Mouse (Mus musculus) layer of hippocampus, postnatal 25 days (tissue): ENCODE measurements around the gene Krt33a. TPM values are rescaled to one million over a fixed set of nuclear protein-coding genes. Genes with fewer than 3 reads are reported as not detected.

Experiments
- DNase-seq, 2 experiments: peaks; one replicate each; pipeline ENCODE4 v3.0.0; 2022; ENCODE audit warnings: mixed read lengths in 2 of 2, low spot score in 1 of 2; ENCODE audit errors: extremely low spot score in 1 of 2
- total RNA-seq, 2 experiments: library from RNA; stranded (reverse); gene quantifications; 2 replicates each; pipeline ENCODE4 v1.2.3; 2021

Krt33a gene
- total RNA-seq, 2 experiments from 2014 or later = not detected

- DNase-seq = no peak
Measured at GRCm38 (mm10) chr11:99989881-99990405, 26.1 kb downstream of the Krt33a start.

- DNase-seq = no peak
Measured at GRCm38 (mm10) chr11:99988530-99988929, 27.5 kb downstream of the Krt33a start.

DNA sequence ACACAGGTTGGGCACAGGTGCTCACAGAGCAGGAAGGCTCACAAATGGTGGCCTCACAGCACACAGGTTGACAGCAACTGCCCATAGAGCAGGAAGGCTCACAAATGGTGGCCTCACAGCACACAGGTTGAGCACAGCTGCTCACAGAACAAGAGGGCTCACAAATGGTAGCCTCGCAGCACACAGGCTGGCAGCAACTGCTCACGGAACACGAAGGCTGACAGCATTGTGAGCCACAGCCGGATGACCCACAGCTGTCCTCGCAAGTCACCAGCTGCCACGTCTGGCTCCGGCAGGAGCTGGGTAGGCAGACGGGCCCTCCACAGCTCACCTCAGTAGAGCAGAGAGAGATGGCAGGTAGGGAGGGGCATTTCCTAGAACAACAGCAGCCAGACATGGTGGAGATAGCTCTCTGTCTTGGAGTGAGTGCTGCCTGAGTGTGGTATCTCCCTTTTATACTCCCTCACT, 29.8 kb downstream of the Krt33a start, which contains the start of gene Krtap16-1:
Gene Krtap16-1, minus strand, starts transcription at position 418 of the 468 bp plus-strand sequence.
- DNase-seq = no peak

DNA sequence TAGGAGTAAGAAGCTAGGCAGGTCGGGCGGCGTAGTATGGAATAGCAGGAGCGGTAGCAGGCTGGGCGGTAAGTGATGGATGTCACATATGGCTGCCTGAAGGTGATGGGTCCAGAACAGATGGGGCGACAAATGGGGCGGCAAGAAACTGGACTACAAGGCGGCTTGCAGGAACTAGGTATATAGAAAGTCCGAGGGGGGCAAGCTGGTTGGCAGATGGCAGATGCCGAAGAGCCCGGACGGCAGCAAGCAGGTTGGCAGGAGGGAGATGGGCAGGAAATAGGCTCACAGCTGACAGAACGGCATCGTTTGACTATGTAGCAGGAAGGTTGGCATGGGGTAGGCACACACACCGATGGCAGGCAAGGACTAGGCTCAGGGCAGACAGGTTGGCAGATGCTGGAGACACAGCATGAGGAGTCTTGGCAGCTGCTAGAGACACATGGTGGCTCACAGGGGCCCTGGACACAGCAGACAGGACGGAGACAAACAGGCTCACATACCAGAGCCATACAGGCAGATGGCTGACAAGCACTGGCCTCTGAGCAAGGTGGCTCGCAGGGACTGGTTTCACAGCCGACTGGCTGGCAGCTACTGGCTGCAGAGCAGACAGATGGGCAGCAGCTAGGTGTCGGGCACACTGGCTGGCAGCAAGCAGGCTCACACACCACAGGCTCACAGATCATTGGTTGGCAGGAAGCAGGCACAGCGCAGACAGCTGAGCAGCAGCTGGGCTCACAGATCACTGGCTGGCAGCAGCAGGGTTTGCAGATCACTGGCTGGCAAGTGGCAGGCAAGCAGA, 30.5 kb downstream of the Krt33a start:
- peak in 1 of 2 experiments; percentile 25 for DNase-seq

DNA sequence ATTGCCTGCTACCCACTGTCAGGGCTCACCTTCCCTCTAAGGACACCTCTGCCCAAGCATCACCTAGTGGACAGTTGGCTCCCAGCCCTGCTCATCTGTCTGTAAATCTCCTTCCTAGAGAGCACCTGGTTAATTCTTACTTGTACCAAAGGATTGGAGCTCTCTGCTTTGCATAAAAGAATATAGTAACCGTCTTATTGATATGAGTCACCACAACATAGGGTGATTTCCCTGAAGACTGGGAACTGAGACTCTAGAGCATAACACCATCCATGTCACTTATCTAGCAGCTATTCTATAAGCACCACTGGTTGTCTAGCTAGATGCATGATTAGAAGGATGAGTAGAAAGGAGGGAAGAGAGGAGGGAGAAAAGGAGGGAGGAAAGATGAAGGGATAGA, 32.6 kb downstream of the Krt33a start:
- no peak for DNase-seq

DNA sequence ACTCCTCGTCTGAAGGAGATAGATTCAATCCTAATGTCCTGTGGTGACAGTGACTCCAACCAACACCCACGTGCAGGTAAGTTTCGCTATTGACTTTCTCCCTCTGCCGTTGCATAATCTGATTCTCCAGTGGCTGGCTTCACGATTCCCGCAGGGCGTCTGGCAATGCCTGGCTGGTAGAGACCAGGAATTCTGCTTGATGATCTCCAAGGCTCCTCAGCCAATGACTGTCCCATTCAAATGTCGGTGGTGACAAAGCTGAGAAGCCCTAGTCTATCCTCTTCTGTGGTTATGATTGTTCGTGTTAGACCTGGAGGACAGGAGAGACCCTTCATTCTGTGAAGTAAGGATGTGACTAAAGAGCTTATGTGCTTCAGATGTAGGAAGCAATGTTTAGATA, 33.3 kb downstream of the Krt33a start:
- DNase-seq = no peak

DNA sequence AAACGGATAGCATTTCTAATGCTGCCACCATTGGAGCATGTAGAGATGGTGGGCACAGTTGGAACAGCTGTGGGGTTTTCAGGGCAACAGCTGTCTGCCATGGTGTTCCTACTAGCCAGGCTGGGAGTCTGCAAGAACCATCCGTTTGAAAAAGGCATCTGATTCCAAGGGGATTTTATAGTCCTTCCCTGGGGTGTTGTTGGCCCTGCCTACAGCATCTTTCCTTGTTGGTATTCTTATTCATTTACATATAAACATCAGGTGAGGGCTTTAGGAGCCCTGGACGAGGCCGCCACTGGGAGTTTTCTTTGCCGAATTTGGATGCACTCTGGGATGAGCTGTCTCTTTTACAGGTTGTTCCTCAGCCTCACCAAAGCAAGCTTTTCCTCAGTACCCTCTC, 37.1 kb downstream of the Krt33a start, which contains the start of gene Krtap29-1:
Gene Krtap29-1, minus strand, starts transcription at position 101 of the 400 bp plus-strand sequence.
- DNase-seq = no peak

GRCm38 (mm10) chr11:99965961-99966360, 50.1 kb downstream of the Krt33a start:
- DNase-seq = no peak

DNA sequence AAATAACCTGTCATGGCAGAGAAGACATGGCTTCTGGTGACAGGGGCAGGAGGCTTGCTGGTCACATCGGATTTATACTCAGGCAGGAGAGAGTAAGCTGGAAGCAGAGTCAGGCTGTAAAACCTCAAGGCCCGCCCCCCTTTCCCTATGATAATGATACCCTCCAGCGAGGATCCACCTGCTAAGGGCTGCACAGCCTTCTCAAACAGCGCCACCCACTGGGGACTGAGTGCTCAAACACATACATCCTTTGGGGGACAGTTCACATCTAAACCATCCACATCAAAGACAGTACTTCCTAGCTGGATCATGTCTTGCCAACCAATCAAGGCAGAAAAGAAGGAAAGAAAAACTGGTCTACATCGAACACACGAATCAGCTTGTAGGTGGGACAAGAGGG, 51.8 kb downstream of the Krt33a start:
- no peak for DNase-seq

Other genes with a start within 250 kb of the Krt33a start
- gene Gm11595, start 243.3 kb downstream of the Krt33a start, total RNA-seq = not detected
- gene Krtap4-8, start 235.5 kb downstream of the Krt33a start, total RNA-seq = not detected
- not detected for gene Krtap4-9, start 231.0 kb downstream of the Krt33a start, total RNA-seq
- gene Gm11596, start 222.7 kb downstream of the Krt33a start, total RNA-seq = not detected
- not detected for gene Gm11569, start 217.3 kb downstream of the Krt33a start, total RNA-seq
- not detected for gene Gm11554, start 211.8 kb downstream of the Krt33a start, total RNA-seq
- not detected for gene Krtap4-13, start 206.3 kb downstream of the Krt33a start, total RNA-seq
- not detected for gene Gm11564, start 200.5 kb downstream of the Krt33a start, total RNA-seq
- gene 2300003K06Rik, start 178.1 kb downstream of the Krt33a start, total RNA-seq = not detected
- not detected for gene Krtap4-16, start 164.6 kb downstream of the Krt33a start, total RNA-seq
- gene Gm11568, start 158.3 kb downstream of the Krt33a start, total RNA-seq = not detected
- gene Gm11559, start 151.7 kb downstream of the Krt33a start, total RNA-seq = not detected
- not detected for gene Krtap9-1, start 142.8 kb downstream of the Krt33a start, total RNA-seq
- not detected for gene Gm11567, start 137.0 kb downstream of the Krt33a start, total RNA-seq
- gene Krtap31-1, start 108.3 kb downstream of the Krt33a start, total RNA-seq = not detected
- gene Gm11565, start 101.5 kb downstream of the Krt33a start, total RNA-seq = not detected
- not detected for gene Krtap31-2, start 79.9 kb downstream of the Krt33a start, total RNA-seq
- not detected for gene Krtap9-5, start 67.7 kb downstream of the Krt33a start, total RNA-seq
- gene Krtap29-1, start 37.2 kb downstream of the Krt33a start, total RNA-seq = not detected
- not detected for gene Krtap16-1, start 29.6 kb downstream of the Krt33a start, total RNA-seq
- gene Krtap17-1, start 22.2 kb downstream of the Krt33a start, total RNA-seq = not detected
- gene Krt33b, start 13.7 kb upstream of the Krt33a start, total RNA-seq = not detected
- not detected for gene Krt34, start 25.3 kb upstream of the Krt33a start, total RNA-seq
- gene Krt31, start 34.3 kb upstream of the Krt33a start, total RNA-seq = not detected
- gene Krt32, start 72.0 kb upstream of the Krt33a start, total RNA-seq = not detected
- gene Krt35, start 80.0 kb upstream of the Krt33a start, total RNA-seq = not detected
- gene Krt36, start 89.4 kb upstream of the Krt33a start, total RNA-seq = not detected
- not detected for gene Krt13, start 105.4 kb upstream of the Krt33a start, total RNA-seq
- under 1 TPM in 1 of 2 experiments, not detected in 1; 0.98 TPM for gene Krt15, start 119.7 kb upstream of the Krt33a start, total RNA-seq
- gene Krt19, start 132.5 kb upstream of the Krt33a start, total RNA-seq = under 1 TPM in 1 of 2 experiments, not detected in 1; 0.34 TPM
- gene Krt9, start 177.0 kb upstream of the Krt33a start, total RNA-seq = 1 to 10 TPM; 2.1 to 4.0 TPM
- gene Krt14, start 191.3 kb upstream of the Krt33a start, total RNA-seq = not detected
- not detected for gene Krt16, start 232.7 kb upstream of the Krt33a start, total RNA-seq
- gene Krt17, start 244.8 kb upstream of the Krt33a start, total RNA-seq = not detected